Mouse (Mus musculus) heart, postnatal 0 days (tissue): ENCODE measurements at regions not wholly inside any gene's neighbourhood (a gene's known extent, or its start where the extent isn't known, plus 50 kb on each side); places are given as distances from the start of the nearest gene placed in this dataset.

Source experiments
- ATAC-seq: fragments of 200-750 bp; cut with Nextera tagmentation; 2 replicates; pipeline ENCODE4 v1.8.0; 2017; ENCODE audit warnings: low read depth, moderate number of reproducible peaks, moderate library complexity; ENCODE audit not compliant: insufficient read depth
- DNase-seq: peaks from one replicate; pipeline ENCODE4 v3.0.0-alpha.2; 2016; ENCODE audit warnings: low spot score
- H3K27ac ChIP-seq: fragments of 300-500 bp; sonication (generic); 2 replicates; pipeline ENCODE4 v1.5.1; 2014; ENCODE audit warnings: low read depth, mild to moderate bottlenecking
- H3K27me3 ChIP-seq: fragments of 300-500 bp; sonication (generic); 2 replicates; pipeline ENCODE4 v1.6.1; 2014; ENCODE audit warnings: low read length, mixed read lengths; ENCODE audit not compliant: control insufficient read depth, insufficient read depth
- H3K36me3 ChIP-seq: fragments of 300-500 bp; sonication (generic); replicated peaks from 2 replicates; pipeline ENCODE4 v1.6.1; 2014; ENCODE audit warnings: low read length, mixed read lengths; ENCODE audit not compliant: control insufficient read depth, insufficient read depth
- H3K4me1 ChIP-seq: fragments of 300-500 bp; sonication (generic); 2 replicates; pipeline ENCODE4 v1.6.1; 2014; ENCODE audit warnings: antibody characterized with exemption; ENCODE audit not compliant: control insufficient read depth, insufficient read depth
- H3K4me2 ChIP-seq: fragments of 300-500 bp; sonication (generic); 2 replicates; pipeline ENCODE4 v1.6.1; 2014; ENCODE audit warnings: low read depth, mild to moderate bottlenecking, low read length, moderate library complexity
- H3K4me3 ChIP-seq: fragments of 300-500 bp; sonication (generic); 2 replicates; pipeline ENCODE4 v1.5.1; 2014; ENCODE audit warnings: low read depth, low read length
- H3K9ac ChIP-seq: fragments of 300-500 bp; sonication (generic); replicated peaks from 2 replicates; pipeline ENCODE4 v1.6.1; 2014; ENCODE audit warnings: low read depth, low read length, mixed read lengths
- H3K9me3 ChIP-seq: fragments of 300-500 bp; sonication (generic); replicated peaks from 2 replicates; pipeline ENCODE4 v1.6.1; 2016; ENCODE audit warnings: low read length; ENCODE audit not compliant: control insufficient read depth
- CTCF ChIP-seq: IDR thresholded peaks from 2 replicates; pipeline ENCODE4 v1.5.1; 2016; ENCODE audit warnings: antibody characterized with exemption, control low read depth, low read depth
- EP300 ChIP-seq: IDR thresholded peaks from 2 replicates; pipeline ENCODE4 v1.6.1; 2016; ENCODE audit warnings: antibody characterized with exemption, low read depth
- WGBS: fragments of 180-500 bp; shearing (Covaris S2); extraction: QIAGEN DNeasy Blood & Tissue Kit; methylation state at CpG from one replicate; pipeline ENCODE4 v1.1.7; 2014; 5-methylcytosine and 5-hydroxymethylcytosine counted together

DNA sequence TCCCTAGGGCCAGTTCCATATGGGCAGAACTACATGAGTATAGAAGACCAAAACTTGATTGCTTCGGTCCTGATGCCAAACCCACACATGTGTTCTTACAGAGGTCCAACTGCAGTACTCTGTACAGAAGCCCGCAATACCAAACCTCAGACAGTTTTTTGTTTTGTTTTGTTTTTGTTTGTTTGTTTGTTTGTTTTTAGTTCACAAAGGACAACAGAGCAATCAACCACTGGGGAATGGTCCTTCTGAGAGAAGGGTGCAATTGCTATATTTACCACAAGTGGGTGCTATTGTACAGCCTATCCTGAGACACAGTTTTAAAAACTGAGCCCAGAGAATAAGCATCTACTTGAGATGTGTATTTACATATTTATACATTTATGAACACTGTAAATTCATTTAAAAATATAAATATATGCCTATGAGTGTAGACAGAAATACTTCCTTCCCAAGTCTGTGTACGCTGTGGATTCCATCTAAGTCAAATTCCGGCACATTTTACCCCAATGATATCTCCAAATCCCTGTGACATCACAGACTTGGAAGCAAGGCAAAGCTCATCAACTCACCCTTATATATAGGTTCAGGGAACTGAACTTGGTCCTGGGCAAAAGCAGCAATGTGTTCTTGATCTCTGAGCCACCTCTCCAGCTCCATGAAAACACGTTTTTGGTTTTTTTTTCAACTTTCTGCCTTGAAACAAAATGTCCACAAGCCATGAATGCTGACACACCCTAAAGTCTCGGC lies 101.3 kb upstream of the A26c2 start:
- no peak overlapping the region for H3K4me2 ChIP-seq
- H3K36me3 ChIP-seq: no peaks in the 10 kb centered on the region
- H3K9ac ChIP-seq: no peak overlapping the region
- 53% methylated on average over 6 of the region's 6 CpGs for WGBS
- ATAC-seq: no peak
- no peak overlapping the region for H3K4me3 ChIP-seq
- H3K9me3 ChIP-seq: no peaks in the 10 kb centered on the region
- no peaks in the 10 kb centered on the region for H3K4me1 ChIP-seq
- no peak overlapping the region for H3K27ac ChIP-seq
- peak; percentile 6 for DNase-seq
- H3K27me3 ChIP-seq: no peaks in the 10 kb centered on the region
- TF ChIP-seq CTCF (peak; percentile 75), EP300 (no peak)

DNA sequence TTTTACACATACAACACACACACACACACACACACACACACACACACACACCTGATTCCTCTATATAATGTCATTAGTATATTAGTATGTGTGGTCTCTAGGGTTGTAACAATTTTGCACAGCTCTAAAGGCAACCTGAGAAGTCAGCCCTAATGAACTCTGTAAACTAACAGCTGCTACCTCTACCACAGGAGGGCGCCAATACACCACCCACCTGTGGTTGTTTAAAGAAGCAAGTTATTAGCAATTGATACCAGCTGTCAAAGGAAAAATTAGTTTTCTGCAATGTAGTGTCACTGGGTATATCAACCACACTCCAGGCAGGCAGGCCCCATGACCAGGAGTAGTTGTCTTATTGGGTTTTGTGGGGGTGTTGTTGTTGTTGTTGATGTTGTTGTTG lies 98.8 kb upstream of the A26c2 start:
- H3K4me3 ChIP-seq: no peak overlapping the region
- DNase-seq: no peak
- H3K27ac ChIP-seq: no peak overlapping the region
- no peak overlapping the region for H3K4me2 ChIP-seq
- 0% methylated on average over 1 of the region's 1 CpGs for WGBS
- H3K9ac ChIP-seq: no peak overlapping the region
- TF ChIP-seq CTCF (peak; percentile 20; the same call in 1 of the 2 replicates), EP300 (no peak)
- H3K36me3 ChIP-seq: no peaks in the 10 kb centered on the region
- no peaks in the 10 kb centered on the region for H3K4me1 ChIP-seq
- ATAC-seq: no peak
- H3K9me3 ChIP-seq: no peaks in the 10 kb centered on the region
- no peaks in the 10 kb centered on the region for H3K27me3 ChIP-seq

DNA sequence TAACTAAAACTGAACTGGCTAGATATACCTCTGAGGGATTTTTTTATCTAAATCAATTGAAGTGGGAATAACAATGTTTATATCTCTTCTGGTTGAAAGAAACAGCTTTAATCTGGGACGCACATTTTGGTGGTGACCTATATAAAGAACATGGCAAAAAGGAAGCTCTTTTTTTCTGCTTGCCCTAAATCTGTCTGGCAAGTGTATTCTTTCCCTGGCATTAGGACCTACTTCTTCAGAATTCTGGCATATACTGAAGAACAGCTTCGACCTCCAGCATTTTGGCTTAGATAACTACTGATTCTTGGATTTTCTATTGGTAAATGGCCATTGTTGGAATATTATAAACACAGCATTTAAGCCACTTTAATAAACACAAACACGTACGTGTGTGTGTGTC lies 70.9 kb upstream of the A26c2 start:
- Histone ChIP-seq H3K27ac (no peak overlapping the region), H3K4me2 (no peak overlapping the region), H3K9me3 (no peaks in the 10 kb centered on the region), H3K9ac (no peak overlapping the region), H3K4me1 (no peaks in the 10 kb centered on the region), H3K36me3 (no peaks in the 10 kb centered on the region), H3K27me3 (no peaks in the 10 kb centered on the region), H3K4me3 (no peak overlapping the region)
- TF ChIP-seq CTCF (no peak), EP300 (no peak)
- WGBS: 71% methylated on average over 4 of the region's 4 CpGs
- ATAC-seq: no peak
- DNase-seq: no peak

DNA sequence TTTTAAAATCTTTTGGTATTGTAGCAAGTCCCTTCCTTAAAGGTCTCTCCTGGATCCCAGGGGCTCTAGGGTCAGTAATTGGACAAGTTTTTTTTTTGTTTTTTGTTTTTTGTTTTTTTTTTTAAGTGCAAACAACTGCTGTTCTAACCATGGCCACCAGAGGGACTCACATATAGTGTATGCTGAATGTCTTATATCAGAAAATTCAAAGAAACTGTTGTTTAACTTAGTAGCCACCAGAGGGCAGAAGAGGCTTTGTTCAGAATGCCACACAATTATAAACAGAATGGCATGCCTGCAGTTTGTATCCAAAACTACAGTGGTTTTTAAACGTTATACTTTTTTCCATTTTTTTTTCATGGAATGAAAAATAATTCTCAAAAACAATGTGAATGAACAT lies 53.6 kb upstream of the A26c2 start:
- ATAC-seq (no peak), DNase-seq (peak; percentile 42)
- H3K36me3 ChIP-seq: no peaks in the 10 kb centered on the region
- no peaks in the 10 kb centered on the region for H3K9me3 ChIP-seq
- no peaks in the 10 kb centered on the region for H3K27me3 ChIP-seq
- no peak overlapping the region for H3K4me2 ChIP-seq
- H3K4me1 ChIP-seq: no peaks in the 10 kb centered on the region
- H3K27ac ChIP-seq: no peak overlapping the region
- no peak overlapping the region for H3K9ac ChIP-seq
- TF ChIP-seq CTCF: peak; percentile 52
- TF ChIP-seq EP300: no peak
- WGBS: 19% methylated on average over 1 of the region's 1 CpGs
- H3K4me3 ChIP-seq: no peak overlapping the region
